Mouse (Mus musculus) limb, embryonic 11.5 days (tissue): Measurements from ENCODE around the gene Pik3c2g. TPM values are rescaled to one million over a fixed set of nuclear protein-coding genes. Genes with fewer than 3 reads are reported as not detected.

Experiments
- ATAC-seq: fragments of 200-750 bp; cut with Nextera tagmentation; 2 replicates; pipeline ENCODE4 v1.8.0; 2017; ENCODE audit warnings: low read depth; ENCODE audit not compliant: insufficient number of reproducible peaks, low FRiP score, low TSS enrichment
- DNase-seq: peaks from one replicate; pipeline ENCODE4 v3.0.0-alpha.2; 2015; ENCODE audit warnings: low spot score
- H3K27ac ChIP-seq: fragments of 300-500 bp; sonication (generic); replicated peaks from 2 replicates; pipeline ENCODE4 v1.5.1; 2014; ENCODE audit warnings: low read depth, mild to moderate bottlenecking, low read length
- H3K27me3 ChIP-seq: fragments of 300-500 bp; sonication (generic); 2 replicates; pipeline ENCODE4 v1.6.1; 2014; ENCODE audit warnings: mild to moderate bottlenecking, low read length, mixed read lengths; ENCODE audit not compliant: control insufficient read depth, insufficient read depth
- H3K36me3 ChIP-seq: fragments of 300-500 bp; sonication (generic); 2 replicates; pipeline ENCODE4 v1.6.1; 2014; ENCODE audit warnings: mild to moderate bottlenecking, low read length, moderate library complexity, mixed read lengths; ENCODE audit not compliant: control insufficient read depth, insufficient read depth
- H3K4me1 ChIP-seq: fragments of 300-500 bp; sonication (generic); 2 replicates; pipeline ENCODE4 v1.6.1; 2014; ENCODE audit warnings: low read length, mixed read lengths; ENCODE audit not compliant: control insufficient read depth, insufficient read depth
- H3K4me2 ChIP-seq: fragments of 300-500 bp; sonication (generic); 2 replicates; pipeline ENCODE4 v1.6.1; 2014; ENCODE audit warnings: low read depth, mild to moderate bottlenecking, moderate library complexity; ENCODE audit not compliant: severe bottlenecking
- H3K4me3 ChIP-seq: fragments of 300-500 bp; sonication (generic); 2 replicates; pipeline ENCODE4 v1.5.1; 2014; ENCODE audit warnings: low read depth, low read length
- H3K9ac ChIP-seq: fragments of 300-500 bp; sonication (generic); 2 replicates; pipeline ENCODE4 v1.6.1; 2014; ENCODE audit warnings: mild to moderate bottlenecking, low read length
- H3K9me3 ChIP-seq: fragments of 300-500 bp; sonication (generic); 2 replicates; pipeline ENCODE4 v1.6.1; 2016; ENCODE audit warnings: low read length; ENCODE audit not compliant: control insufficient read depth
- WGBS: fragments of 180-500 bp; shearing (Covaris S2); extraction: QIAGEN DNeasy Blood & Tissue Kit; methylation state at CpG from one replicate; pipeline ENCODE4 v1.1.7; 2014; 5-methylcytosine and 5-hydroxymethylcytosine counted together
- polyA plus RNA-seq: library from polyadenylated mRNA; unstranded; fragments of >200 nt; fragmentation: Nextera tagmentation; extraction: Ambion mirVana; gene quantifications from 2 replicates; pipeline ENCODE4 v1.2.1, GENCODE M21; 2014

The Pik3c2g gene
- polyA plus RNA-seq, 1 experiment from 2014 or later = 0.44 TPM

DNA sequence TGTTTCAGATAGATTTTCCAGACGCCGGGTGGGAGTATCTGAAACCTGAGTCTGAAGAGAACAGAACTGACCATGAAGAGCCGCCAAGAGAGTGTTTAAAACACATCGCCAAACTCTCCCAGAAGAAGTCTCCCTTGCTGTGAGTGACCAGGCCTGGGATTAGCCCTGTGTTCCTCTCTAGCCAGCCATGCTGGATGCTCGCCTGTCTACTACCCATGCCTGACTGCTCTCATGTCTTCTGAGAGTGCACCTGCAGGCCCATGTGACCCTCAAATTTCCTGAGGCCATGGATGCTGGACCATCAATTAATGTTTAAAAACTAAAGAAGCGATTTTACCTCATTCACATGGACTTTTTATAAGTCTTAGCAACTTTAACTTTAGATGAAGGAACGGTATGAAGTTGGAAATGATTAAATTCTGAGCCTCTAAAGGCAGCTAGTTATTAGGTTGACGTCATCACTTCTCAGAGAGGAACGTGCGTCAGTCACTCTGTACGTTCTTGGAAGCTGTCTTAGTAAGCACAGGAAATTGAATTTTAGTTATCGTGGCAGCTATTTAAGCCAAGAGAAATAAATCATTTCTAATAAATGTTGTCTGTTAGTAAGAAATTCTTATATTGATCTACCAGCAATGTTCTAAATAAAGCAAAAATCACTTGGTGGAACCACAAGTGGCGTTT lies 161.2 kb downstream of the Pik3c2g start:
- no peak overlapping the region for H3K9ac ChIP-seq
- WGBS = 82% methylated on average over 13 of the region's 13 CpGs
- H3K4me1 ChIP-seq = no peaks in the 10 kb centered on the region
- H3K27ac ChIP-seq = no peak overlapping the region
- no peaks in the 10 kb centered on the region for H3K9me3 ChIP-seq
- H3K4me3 ChIP-seq = no peak overlapping the region
- no peaks in the 10 kb centered on the region for H3K27me3 ChIP-seq
- no peak overlapping the region for H3K4me2 ChIP-seq
- H3K36me3 ChIP-seq = no peaks in the 10 kb centered on the region
- no peak for ATAC-seq
- no peak for DNase-seq

- Histone ChIP-seq H3K27ac (no peak overlapping the region), H3K4me2 (no peak overlapping the region), H3K9me3 (no peaks in the 10 kb centered on the region), H3K9ac (no peak overlapping the region), H3K4me1 (no peaks in the 10 kb centered on the region), H3K36me3 (no peaks in the 10 kb centered on the region), H3K4me3 (no peak overlapping the region), H3K27me3 (no peaks in the 10 kb centered on the region)
- ATAC-seq = no peak
- no peak for DNase-seq
- 94% methylated on average over 2 of the region's 2 CpGs for WGBS
These were observed 163.6 kb downstream of the Pik3c2g start for GRCm38 (mm10) chr6:139750599-139750998.

DNA sequence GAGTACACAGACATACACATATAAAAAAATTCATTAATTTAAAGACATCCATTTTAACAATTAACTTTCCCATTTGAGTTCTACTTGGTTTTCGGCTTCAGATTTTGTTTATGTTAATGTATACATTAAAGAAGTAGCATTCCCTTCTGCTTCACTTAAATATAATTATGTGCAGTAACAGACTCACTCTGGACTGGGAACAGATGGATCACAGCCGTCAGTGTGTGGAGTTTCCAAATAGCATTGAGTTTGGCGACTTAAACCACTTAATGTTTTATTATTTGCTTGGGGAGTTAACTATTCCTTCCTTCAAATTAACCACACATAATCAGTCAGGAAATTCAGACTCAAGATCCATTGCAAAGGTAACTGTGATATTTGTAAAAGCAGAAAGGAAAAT lies 164.0 kb downstream of the Pik3c2g start:
- Histone ChIP-seq H3K27ac (no peak overlapping the region), H3K9me3 (no peaks in the 10 kb centered on the region), H3K4me2 (no peak overlapping the region), H3K27me3 (no peaks in the 10 kb centered on the region), H3K36me3 (no peaks in the 10 kb centered on the region), H3K9ac (no peak overlapping the region), H3K4me1 (no peaks in the 10 kb centered on the region), H3K4me3 (no peak overlapping the region)
- 53% methylated on average over 3 of the region's 3 CpGs for WGBS
- DNase-seq (no peak), ATAC-seq (no peak)

DNA sequence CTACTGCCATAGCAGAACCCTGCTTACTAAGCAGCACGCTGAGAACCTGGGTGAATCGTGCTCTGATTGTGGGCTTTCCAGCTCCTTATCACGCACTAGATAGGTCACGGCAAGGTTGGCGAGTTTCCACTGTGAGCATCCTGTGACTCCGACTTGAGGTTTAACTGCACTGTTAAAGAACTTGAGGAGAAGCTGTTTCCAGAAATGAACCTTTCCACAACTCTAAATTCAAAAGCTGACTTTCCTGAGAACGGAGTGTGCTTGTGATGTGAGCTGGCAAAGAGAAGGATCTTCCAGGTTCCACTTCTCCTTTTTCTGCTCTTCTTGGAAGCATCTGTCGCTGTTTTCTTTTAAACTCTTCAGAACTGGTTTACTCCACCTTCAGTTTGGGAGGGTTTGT lies 170.9 kb downstream of the Pik3c2g start:
- DNase-seq = no peak
- Histone ChIP-seq H3K27ac (no peak overlapping the region), H3K36me3 (no peaks in the 10 kb centered on the region), H3K9me3 (no peaks in the 10 kb centered on the region), H3K27me3 (no peaks in the 10 kb centered on the region), H3K4me2 (no peak overlapping the region), H3K4me3 (no peak overlapping the region), H3K9ac (no peak overlapping the region), H3K4me1 (no peaks in the 10 kb centered on the region)
- no peak for ATAC-seq
- WGBS = 92% methylated on average over 8 of the region's 8 CpGs

DNA sequence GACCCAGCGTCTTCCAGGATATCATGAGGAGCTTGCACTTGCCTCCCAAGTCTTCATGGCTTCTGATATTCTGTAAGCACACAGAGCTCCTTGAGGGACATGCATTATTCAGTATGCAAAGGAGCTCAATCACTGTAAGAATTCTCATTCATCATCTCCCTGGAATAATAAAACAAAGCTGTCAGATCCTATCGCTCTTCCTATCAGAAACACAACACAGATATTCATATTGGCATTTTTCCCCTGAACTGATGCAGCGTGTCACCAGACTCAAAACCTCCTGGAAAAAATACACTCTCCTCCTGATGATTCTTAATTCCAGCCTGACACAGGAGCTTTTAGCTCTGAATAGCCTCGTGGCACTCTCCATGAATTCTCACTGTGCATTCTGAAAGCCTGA lies 174.0 kb downstream of the Pik3c2g start:
- H3K9me3 ChIP-seq = no peaks in the 10 kb centered on the region
- 74% methylated on average over 4 of the region's 4 CpGs for WGBS
- no peaks in the 10 kb centered on the region for H3K36me3 ChIP-seq
- H3K9ac ChIP-seq = no peak overlapping the region
- H3K27ac ChIP-seq = no peak overlapping the region
- DNase-seq = no peak
- no peaks in the 10 kb centered on the region for H3K27me3 ChIP-seq
- no peaks in the 10 kb centered on the region for H3K4me1 ChIP-seq
- ATAC-seq = no peak
- no peak overlapping the region for H3K4me3 ChIP-seq
- H3K4me2 ChIP-seq = no peak overlapping the region

- no peaks in the 10 kb centered on the region for H3K9me3 ChIP-seq
- H3K27ac ChIP-seq = no peak overlapping the region
- no peak for DNase-seq
- no peak for ATAC-seq
- no peaks in the 10 kb centered on the region for H3K4me1 ChIP-seq
- no peaks in the 10 kb centered on the region for H3K36me3 ChIP-seq
- no peak overlapping the region for H3K4me2 ChIP-seq
- H3K27me3 ChIP-seq = no peaks in the 10 kb centered on the region
- WGBS = 92% methylated on average over 3 of the region's 3 CpGs
- no peak overlapping the region for H3K9ac ChIP-seq
- H3K4me3 ChIP-seq = no peak overlapping the region
These were observed 177.4 kb downstream of the Pik3c2g start for GRCm38 (mm10) chr6:139764398-139764797.

DNA sequence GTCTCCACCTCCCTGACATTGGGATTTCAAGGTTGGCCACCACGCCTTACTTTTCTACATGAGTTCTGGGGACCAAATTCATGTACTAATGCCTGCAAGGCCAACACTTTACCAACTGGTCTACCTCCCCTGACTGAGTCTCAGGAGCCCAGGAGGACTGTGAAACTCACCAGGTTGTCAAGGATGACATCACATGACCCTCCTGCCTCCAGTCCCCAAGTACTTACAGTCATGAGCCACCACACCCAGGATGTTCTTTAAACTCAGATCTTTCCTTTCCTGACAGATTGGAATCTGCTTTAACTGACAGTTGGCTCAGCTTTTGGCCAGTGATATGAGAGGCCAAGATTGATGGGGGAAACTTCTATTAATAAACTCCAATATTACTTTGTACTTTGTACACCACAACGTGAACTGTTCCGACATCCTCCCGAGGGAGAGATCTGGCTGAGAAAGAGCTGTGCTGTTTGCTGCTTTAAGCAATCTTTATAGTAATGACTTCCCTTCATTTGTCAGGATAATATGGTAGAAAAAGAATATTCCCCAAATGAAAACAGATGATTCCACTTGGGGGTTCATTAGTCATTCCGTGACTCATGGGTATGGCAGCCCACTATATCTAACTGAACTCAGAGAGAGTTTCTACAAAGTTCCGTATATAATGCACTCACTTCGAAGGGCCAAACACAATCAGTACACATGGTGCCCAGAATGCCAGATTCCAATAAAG lies 182.9 kb downstream of the Pik3c2g start:
- WGBS = 87% methylated on average over 7 of the region's 7 CpGs
- no peak overlapping the region for H3K9ac ChIP-seq
- H3K36me3 ChIP-seq = no peaks in the 10 kb centered on the region
- no peaks in the 10 kb centered on the region for H3K27me3 ChIP-seq
- no peak overlapping the region for H3K4me3 ChIP-seq
- H3K4me2 ChIP-seq = no peak overlapping the region
- no peak for ATAC-seq
- H3K9me3 ChIP-seq = no peaks in the 10 kb centered on the region
- DNase-seq = no peak
- H3K27ac ChIP-seq = no peak overlapping the region
- H3K4me1 ChIP-seq = no peaks in the 10 kb centered on the region

DNA sequence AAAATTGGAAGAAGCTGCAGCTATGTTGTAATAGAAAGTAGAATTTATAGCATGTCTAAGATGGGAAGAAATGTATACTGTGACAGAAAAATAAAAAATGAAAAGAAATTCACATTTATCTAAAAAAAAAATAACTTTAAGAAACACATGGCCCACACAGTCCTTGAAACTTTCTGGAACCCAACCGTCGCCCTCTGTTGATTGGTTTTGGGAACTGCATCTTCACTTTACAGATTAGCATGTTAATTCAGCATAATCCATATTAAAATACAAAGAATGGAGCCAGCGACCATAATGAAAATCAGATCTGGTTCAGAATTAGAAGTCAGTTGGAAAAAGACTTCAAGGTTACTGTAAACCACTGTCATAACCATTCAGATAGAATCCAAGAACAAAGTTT lies 183.5 kb downstream of the Pik3c2g start:
- H3K4me3 ChIP-seq = no peak overlapping the region
- no peaks in the 10 kb centered on the region for H3K9me3 ChIP-seq
- H3K36me3 ChIP-seq = no peaks in the 10 kb centered on the region
- no peak overlapping the region for H3K27ac ChIP-seq
- no peaks in the 10 kb centered on the region for H3K27me3 ChIP-seq
- H3K4me2 ChIP-seq = no peak overlapping the region
- no peak for DNase-seq
- 45% methylated on average over 3 of the region's 3 CpGs for WGBS
- H3K4me1 ChIP-seq = no peaks in the 10 kb centered on the region
- ATAC-seq = no peak
- no peak overlapping the region for H3K9ac ChIP-seq
